Mouse (Mus musculus) kidney, adult 2 months (tissue): ENCODE data around the gene Pdzrn4. TPM values are rescaled to one million over a fixed set of nuclear protein-coding genes. Genes with fewer than 3 reads are reported as not detected.
"Not testable (repeated sequence)": the region's sequence is repeated elsewhere in the genome, so short reads cannot be mapped to it uniquely, and the experiment has no call there.

ENCODE experiments used
- DNase-seq: peaks from one replicate; pipeline ENCODE4 v3.0.0; 2021
- H3K27ac ChIP-seq: fragments of 200-500 bp; 2 replicates; pipeline ENCODE4 v1.5.1; 2012; ENCODE audit warnings: low read depth, low read length, control low read depth, inconsistent platforms; ENCODE audit not compliant: insufficient read depth
- H3K27me3 ChIP-seq: fragments of 200-500 bp; replicated peaks from 2 replicates; pipeline ENCODE4 v1.6.1; 2012; ENCODE audit warnings: mild to moderate bottlenecking, moderate library complexity, low read length, inconsistent platforms; ENCODE audit not compliant: control insufficient read depth, insufficient read depth
- H3K36me3 ChIP-seq: fragments of 200-500 bp; 2 replicates; pipeline ENCODE4 v1.6.1; 2012; ENCODE audit warnings: mild to moderate bottlenecking, moderate library complexity, low read length, inconsistent platforms; ENCODE audit not compliant: control insufficient read depth, insufficient read depth
- H3K4me1 ChIP-seq: fragments of 200-500 bp; 2 replicates; pipeline ENCODE4 v1.6.1; 2011; ENCODE audit warnings: low read length; ENCODE audit not compliant: control insufficient read depth, insufficient read depth
- H3K4me3 ChIP-seq: fragments of 200-500 bp; 2 replicates; pipeline ENCODE4 v1.5.1; 2011; ENCODE audit warnings: mild to moderate bottlenecking, low read depth, low read length, control low read depth; ENCODE audit not compliant: insufficient read depth
- CTCF ChIP-seq: fragments of 200-500 bp; conservative IDR thresholded peaks from 2 replicates; pipeline ENCODE4 v1.5.1; 2011; ENCODE audit warnings: low read depth, mild to moderate bottlenecking, control low read depth, low read length, moderate library complexity, mixed read lengths; ENCODE audit not compliant: insufficient read depth, insufficient read length
- POLR2A ChIP-seq: fragments of 200-500 bp; IDR thresholded peaks from one replicate; pipeline ENCODE4 v1.6.1; 2011; ENCODE audit warnings: low read depth, low read length, control low read depth
- WGBS: fragments of 180-500 bp; shearing (Covaris S2); methylation state at CpG from one replicate; pipeline ENCODE4 v1.1.7; 2018; 5-methylcytosine and 5-hydroxymethylcytosine counted together
- polyA plus RNA-seq: library from polyadenylated mRNA; depleted of rRNA; stranded (reverse); fragments of >200 nt; gene quantifications from 2 replicates; pipeline ENCODE4 v1.2.3, GENCODE M21; 2012; rRNA removed

Pdzrn4 gene
- polyA plus RNA-seq = 0.39 and 0.45 TPM in 2 replicates

DNA sequence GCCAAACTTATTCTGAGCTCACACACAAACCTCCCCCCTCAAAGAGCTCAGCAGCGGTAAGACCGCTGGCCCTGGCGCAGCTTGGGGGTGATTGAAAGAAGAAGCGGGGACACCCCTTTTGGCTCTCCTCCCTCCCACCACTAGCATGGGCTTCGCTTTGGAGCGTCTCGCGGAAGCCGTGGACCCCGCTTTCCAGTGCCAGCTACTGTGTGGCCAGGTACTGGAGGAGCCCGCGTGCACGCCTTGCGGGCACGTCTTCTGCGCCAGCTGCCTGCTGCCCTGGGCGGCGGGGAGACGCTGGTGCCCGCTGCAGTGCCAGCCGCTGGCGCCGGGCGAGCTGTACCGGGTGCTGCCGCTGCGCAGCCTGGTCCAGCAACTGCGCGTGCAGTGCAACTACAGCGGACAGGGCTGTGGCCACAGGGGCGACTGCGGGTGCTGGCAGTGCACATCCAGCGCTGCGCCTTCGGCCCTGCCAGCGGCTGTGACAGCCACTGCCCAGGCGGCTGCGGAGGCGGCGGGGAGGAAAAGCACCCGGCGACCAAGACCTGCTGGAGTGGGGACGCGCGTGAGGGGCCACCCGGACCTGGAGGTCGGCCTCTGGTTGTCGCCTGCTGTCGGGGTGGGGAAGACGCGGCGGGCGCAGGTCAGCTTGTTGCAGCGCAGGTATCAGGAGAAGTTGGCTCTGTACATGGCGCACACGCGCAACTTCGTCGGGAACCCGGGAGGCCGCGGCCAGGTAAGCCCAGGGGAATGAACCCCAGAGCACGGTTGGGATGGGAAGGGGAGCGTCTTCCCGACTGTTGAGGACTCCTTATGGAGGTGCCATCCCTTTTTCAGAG lies at the start of gene Pdzrn4:
Pdzrn4 (plus strand) TSS at position 112 of the 839 bp plus-strand sequence.
- WGBS = 2% methylated on average over 65 of the region's 65 CpGs
- DNase-seq = no peak
- Histone ChIP-seq H3K36me3 (no peaks in the 10 kb centered on the region), H3K27ac (no peak within 1 kb of the TSS), H3K27me3 (no peaks in the 10 kb centered on the region; the same call in 1 of the 2 replicates), H3K4me1 (no peaks in the 10 kb centered on the region), H3K4me3 (no peak within 1 kb of the TSS)
- TF ChIP-seq CTCF (no peak), POLR2A (no peak)

DNA sequence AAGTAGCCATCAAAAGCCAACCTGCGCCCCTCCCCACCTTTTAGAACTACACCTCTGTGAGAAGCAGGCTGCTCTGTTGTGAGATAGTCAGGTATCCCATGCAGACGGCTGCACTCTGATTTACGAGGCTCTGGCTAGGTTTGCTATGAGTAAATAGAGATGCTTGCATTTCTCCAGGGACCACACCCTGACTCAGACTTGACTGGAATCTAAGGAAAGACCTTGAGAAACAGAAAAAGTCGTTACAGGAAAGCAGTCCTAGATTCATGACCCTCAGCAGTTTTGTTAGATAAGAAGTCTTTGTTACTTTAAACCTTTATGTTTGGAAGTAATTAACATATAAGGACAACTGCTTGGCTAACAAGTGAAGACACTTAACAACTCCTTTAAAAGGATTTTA lies 49.3 kb upstream of the Pdzrn4 start:
- H3K27ac ChIP-seq = no peak overlapping the region
- 34% methylated on average over 4 of the region's 4 CpGs for WGBS
- H3K36me3 ChIP-seq = no peaks in the 10 kb centered on the region
- no peaks in the 10 kb centered on the region for H3K27me3 ChIP-seq
- no peaks in the 10 kb centered on the region for H3K4me1 ChIP-seq
- no peak for DNase-seq
- H3K4me3 ChIP-seq = no peak overlapping the region
- TF ChIP-seq POLR2A = no peak
- no peak for TF ChIP-seq CTCF

DNA sequence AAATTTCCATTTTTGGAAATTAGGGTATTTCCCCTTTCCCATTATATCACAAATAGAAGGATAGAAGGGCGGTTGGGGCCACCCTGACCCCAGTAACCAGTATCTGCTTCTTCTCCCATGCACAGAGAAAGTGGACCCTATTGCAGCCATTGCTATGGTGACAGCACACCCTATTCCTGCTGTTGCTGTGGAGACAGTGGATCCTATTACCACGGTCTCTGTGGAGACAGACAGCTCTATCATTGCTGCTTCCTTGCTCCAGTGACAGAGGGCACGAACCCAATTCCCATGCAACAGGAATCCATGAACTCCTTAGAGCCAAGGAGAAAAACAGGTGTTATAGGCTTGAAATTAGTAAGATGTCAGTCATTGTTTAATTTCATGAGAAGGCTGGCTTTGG lies 48.8 kb upstream of the Pdzrn4 start:
- H3K4me1 ChIP-seq = no peaks in the 10 kb centered on the region
- no peak overlapping the region for H3K4me3 ChIP-seq
- H3K36me3 ChIP-seq = no peaks in the 10 kb centered on the region
- H3K27me3 ChIP-seq = no peaks in the 10 kb centered on the region
- no peak for DNase-seq
- no peak overlapping the region for H3K27ac ChIP-seq
- 24% methylated on average over 3 of the region's 3 CpGs for WGBS
- no peak for TF ChIP-seq CTCF
- no peak for TF ChIP-seq POLR2A

DNA sequence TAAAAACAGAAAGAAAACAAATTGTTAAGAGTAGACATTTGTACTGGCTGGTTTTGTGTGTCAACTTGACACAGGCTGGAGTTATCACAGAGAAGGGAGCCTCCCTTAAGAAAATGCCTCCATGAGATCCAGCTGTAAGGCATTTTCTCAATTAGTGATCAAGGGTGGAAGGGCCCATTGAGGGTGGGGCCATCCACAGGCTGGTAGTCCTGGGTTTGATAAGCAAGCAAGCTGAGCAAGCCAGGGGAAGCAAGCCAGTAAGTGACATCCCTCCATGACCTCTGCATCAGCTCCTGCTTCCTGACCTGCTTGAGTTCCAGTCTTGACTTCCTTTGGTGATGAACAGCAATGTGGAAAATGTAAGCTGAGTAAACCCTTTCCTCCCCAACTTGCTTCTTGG lies 48.2 kb upstream of the Pdzrn4 start:
- H3K27ac ChIP-seq, H3K27me3 ChIP-seq, H3K4me1 ChIP-seq, DNase-seq, H3K4me3 ChIP-seq, H3K36me3 ChIP-seq: not testable (repeated sequence)

DNA sequence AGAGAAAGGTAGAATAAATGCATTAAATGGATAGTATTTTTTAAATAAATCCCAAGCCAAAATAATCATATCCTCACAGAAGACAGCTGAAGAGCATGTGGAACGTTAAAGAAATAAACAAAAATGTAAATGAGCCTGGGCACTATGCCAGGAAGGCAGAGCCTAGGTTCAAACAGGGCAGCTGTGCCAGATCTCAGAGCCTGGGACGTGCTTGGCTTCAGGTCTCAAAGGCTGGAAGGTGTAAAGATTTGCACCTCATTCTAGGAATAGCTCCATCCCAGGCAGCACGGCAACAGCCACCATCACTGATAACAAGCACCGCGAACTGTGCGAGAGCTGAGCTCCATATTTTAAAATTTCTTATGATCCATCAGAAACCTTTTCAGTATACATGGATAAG lies 32.5 kb upstream of the Pdzrn4 start:
- WGBS = 22% methylated on average over 6 of the region's 6 CpGs
- peak; percentile 4 for DNase-seq
- Histone ChIP-seq H3K27ac (no peak overlapping the region), H3K4me1 (no peaks in the 10 kb centered on the region), H3K36me3 (no peaks in the 10 kb centered on the region), H3K4me3 (no peak overlapping the region), H3K27me3 (no peaks in the 10 kb centered on the region)
- TF ChIP-seq POLR2A (no peak), CTCF (no peak)

DNA sequence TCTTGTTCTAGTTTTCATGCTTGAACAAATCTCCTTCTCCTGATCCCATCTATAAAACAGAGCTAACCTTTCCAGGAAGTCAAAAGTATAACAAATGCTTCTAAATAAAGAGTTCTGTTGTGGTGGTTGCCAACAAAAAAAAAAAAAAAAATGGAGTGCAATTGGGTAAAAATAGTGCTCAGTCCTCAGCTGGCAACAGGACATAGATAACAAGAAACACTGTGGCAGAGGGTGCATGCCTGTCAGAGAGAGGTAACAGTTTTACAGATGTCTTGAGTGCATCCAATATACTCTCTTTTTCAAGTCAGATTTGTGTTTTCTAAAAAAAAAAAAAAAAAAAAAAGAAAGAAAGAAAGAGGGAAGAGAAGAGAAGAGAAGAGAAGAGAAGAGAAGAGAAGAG lies 32.1 kb upstream of the Pdzrn4 start:
- H3K36me3 ChIP-seq = no peaks in the 10 kb centered on the region
- H3K4me1 ChIP-seq = no peaks in the 10 kb centered on the region
- H3K27me3 ChIP-seq = no peaks in the 10 kb centered on the region
- no peak overlapping the region for H3K27ac ChIP-seq
- H3K4me3 ChIP-seq = no peak overlapping the region
- DNase-seq = no peak
- TF ChIP-seq POLR2A (no peak), CTCF (no peak)

DNA sequence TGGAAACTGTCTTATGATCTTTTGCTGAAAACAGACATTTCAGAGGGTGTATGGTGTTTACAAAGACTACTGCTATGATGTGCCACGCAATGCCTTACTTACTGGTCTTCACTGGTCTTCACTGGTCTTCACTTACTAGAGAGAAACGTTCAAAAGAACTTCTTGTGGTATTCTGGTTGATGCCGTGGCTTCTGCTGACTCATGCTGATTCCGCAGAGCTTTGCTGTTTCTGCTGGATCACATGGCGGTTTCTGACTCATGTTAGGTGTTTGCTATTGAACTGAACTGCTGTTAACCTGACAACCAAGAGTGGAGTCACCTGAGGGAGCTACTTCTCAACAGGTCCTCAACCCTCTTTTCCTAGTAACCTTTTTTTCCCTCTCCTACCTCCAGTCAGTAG lies 1.9 kb upstream of the Pdzrn4 start:
- WGBS = 81% methylated on average over 5 of the region's 5 CpGs
- no peak for DNase-seq

More for the DNA sequence above, 1.9 kb upstream of the Pdzrn4 start:
- no peak overlapping the region for H3K4me3 ChIP-seq
- H3K36me3 ChIP-seq = no peaks in the 10 kb centered on the region
- H3K4me1 ChIP-seq = no peaks in the 10 kb centered on the region
- H3K27ac ChIP-seq = no peak overlapping the region
- H3K27me3 ChIP-seq = no peaks in the 10 kb centered on the region; the same call in 1 of the 2 replicates
- TF ChIP-seq CTCF (no peak), POLR2A (no peak)
